Mouse (Mus musculus): ENCODE measurements around the gene C1qtnf3.
"Not testable (repeated sequence)": the region's sequence is repeated elsewhere in the genome, so short reads cannot be mapped to it uniquely, and the experiment has no call there.

Gene C1qtnf3

GRCm38 (mm10) chr15:10959277-10960026 is 7.3 kb downstream of the C1qtnf3 start:
- no peak for DNase-seq (ENCODE audit: low read depth, low spot score)

- no peak for DNase-seq (ENCODE audit: low read depth, low spot score)
Observed at GRCm38 (mm10) chr15:10960267-10960666, 8.1 kb downstream of the C1qtnf3 start.

GRCm38 (mm10) chr15:10962601-10963000 is 10.5 kb downstream of the C1qtnf3 start:
- DNase-seq (ENCODE audit: low read depth, low spot score) = no peak

- DNase-seq (ENCODE audit: low read depth, low spot score) = no peak
Observed at GRCm38 (mm10) chr15:10969439-10969838, 17.3 kb downstream of the C1qtnf3 start.

GRCm38 (mm10) chr15:10970777-10971176 is 18.6 kb downstream of the C1qtnf3 start:
- DNase-seq (ENCODE audit: low read depth, low spot score) = no peak

GRCm38 (mm10) chr15:10977151-10977550 is 25.0 kb downstream of the C1qtnf3 start:
- no peak for DNase-seq (ENCODE audit: low read depth, low spot score)

GRCm38 (mm10) chr15:10980712-10981111 is 28.6 kb downstream of the C1qtnf3 start:
- DNase-seq (ENCODE audit: low read depth, low spot score) = no peak

GRCm38 (mm10) chr15:10981377-10982063 is 29.4 kb downstream of the C1qtnf3 start, which contains the start of gene Amacr:
Amacr (plus strand) TSS chr15:10981756.
- peak; percentile 94 for DNase-seq (ENCODE audit: low read depth, low spot score)

GRCm38 (mm10) chr15:10982064-10982435 is 29.9 kb downstream of the C1qtnf3 start:
- no peak for DNase-seq (ENCODE audit: low read depth, low spot score)

- no peak for DNase-seq (ENCODE audit: low read depth, low spot score)
Observed at GRCm38 (mm10) chr15:10985756-10986155, 33.6 kb downstream of the C1qtnf3 start.

- not testable (repeated sequence) for DNase-seq (ENCODE audit: low read depth, low spot score)
Observed at GRCm38 (mm10) chr15:10986477-10986876, 34.3 kb downstream of the C1qtnf3 start.

- DNase-seq (ENCODE audit: low read depth, low spot score) = no peak
Observed at GRCm38 (mm10) chr15:10990411-10990810, 38.3 kb downstream of the C1qtnf3 start.

GRCm38 (mm10) chr15:10991566-10991965 is 39.4 kb downstream of the C1qtnf3 start:
- no peak for DNase-seq (ENCODE audit: low read depth, low spot score)

- no peak for DNase-seq (ENCODE audit: low read depth, low spot score)
Observed at GRCm38 (mm10) chr15:10999832-11000231, 47.7 kb downstream of the C1qtnf3 start.

GRCm38 (mm10) chr15:11000421-11000820 is 48.3 kb downstream of the C1qtnf3 start, which contains the start of gene Slc45a2:
Slc45a2 (plus strand) TSS chr15:11000721.
- DNase-seq (ENCODE audit: low read depth, low spot score) = no peak

- DNase-seq (ENCODE audit: low read depth, low spot score) = no peak
Observed at GRCm38 (mm10) chr15:11003791-11004190, 51.7 kb downstream of the C1qtnf3 start.

- no peak for DNase-seq (ENCODE audit: low read depth, low spot score)
Observed at GRCm38 (mm10) chr15:11004646-11005045, 52.5 kb downstream of the C1qtnf3 start.

- peak; percentile 10 for DNase-seq (ENCODE audit: low read depth, low spot score)
Observed at GRCm38 (mm10) chr15:11008756-11009155, 56.6 kb downstream of the C1qtnf3 start.

- DNase-seq (ENCODE audit: low read depth, low spot score) = no peak
Observed at GRCm38 (mm10) chr15:11010976-11011548, 58.9 kb downstream of the C1qtnf3 start.

GRCm38 (mm10) chr15:11014931-11015330 is 62.8 kb downstream of the C1qtnf3 start:
- no peak for DNase-seq (ENCODE audit: low read depth, low spot score)

GRCm38 (mm10) chr15:11026801-11027561 is 74.8 kb downstream of the C1qtnf3 start:
- no peak for DNase-seq (ENCODE audit: low read depth, low spot score)
